Mouse (Mus musculus) telencephalon, adult 2 months (tissue): Measurements from ENCODE around the gene Olfr1024.

ENCODE experiments used
- DNase-seq: peaks from one replicate; pipeline ENCODE4 v3.0.0-alpha.2; 2011; ENCODE audit warnings: low read depth, low spot score

Olfr1024 gene

DNA sequence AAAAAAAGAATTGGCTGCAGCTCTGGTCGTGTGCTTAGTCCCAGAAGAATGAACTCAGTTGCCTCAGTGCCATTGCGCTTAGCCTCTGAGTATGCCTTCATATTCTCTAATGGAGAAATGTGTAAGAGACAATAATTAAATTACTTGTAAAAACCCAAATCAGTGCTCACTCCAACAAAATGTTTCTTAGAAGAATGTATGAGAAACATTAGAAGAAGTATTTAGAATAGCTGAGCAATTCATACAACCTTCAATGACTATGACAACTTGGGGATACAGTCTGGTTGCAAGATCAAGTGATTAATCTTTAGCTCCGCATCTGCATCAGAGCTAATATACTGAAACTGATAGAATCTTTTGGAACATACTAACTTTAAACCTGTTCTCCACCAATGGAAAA, at the start of gene Olfr1024:
Olfr1024 (minus strand) TSS at position 101 of the 400 bp plus-strand sequence.
- no peak for DNase-seq

DNA sequence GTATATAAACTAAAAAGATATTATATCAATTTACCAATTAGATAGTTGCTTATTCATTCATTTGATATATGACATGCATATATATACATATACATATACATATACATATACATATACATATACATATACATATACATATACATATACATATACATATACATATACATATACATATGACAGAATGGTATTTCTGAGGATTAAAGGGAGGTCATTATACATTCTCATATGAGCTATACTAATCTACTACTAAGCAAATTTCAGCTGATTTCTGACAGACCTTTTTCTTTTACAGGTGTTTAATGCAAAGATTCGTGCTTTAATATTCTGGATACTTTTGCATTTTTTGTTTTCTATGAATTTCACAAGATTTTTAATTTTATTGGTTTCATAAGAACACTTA, 45.3 kb upstream of the Olfr1024 start, which contains the start of gene Olfr1028:
Olfr1028 (plus strand) TSS at position 301 of the 400 bp plus-strand sequence.
- DNase-seq: no peak

DNA sequence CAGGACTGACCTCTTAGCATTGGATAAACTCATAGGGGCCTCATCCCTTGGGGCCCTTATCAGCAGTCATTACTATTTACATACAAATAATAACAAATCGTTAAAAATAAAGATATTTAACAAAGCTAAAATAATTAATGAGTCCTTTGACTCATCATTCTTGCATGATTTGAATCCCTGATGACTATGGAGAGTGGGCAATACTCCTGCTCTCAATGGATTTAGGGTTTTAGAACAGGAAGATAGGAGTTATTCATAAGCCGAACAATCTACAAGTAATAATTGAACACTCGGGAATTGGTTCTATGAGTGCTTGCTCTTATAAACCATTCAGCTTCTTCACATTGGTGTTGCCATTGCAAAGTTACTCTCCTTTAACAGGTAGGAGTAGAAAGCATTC, 16.4 kb upstream of the Olfr1024 start, which contains the start of gene Olfr1026:
Olfr1026 (plus strand) TSS at position 301 of the 400 bp plus-strand sequence.
- no peak for DNase-seq

DNA sequence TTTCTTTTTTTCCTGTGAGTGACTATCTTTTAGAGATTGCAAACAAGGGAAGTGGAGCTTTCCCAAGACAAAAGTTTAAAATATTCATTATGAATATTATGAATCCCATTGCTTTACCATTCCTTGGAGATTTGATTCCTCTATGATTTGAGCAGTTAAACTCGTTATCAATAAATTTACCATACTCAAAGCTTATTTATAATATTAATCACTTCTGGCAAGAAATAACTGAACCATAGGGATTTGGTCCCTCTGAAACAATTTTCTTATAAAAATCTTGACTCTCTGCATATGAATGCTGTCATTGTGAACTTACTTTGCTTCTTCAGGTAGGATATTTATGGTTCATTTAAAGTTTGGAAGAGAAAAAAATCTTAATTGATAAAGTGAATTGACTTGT, 10.0 kb upstream of the Olfr1024 start, which contains the start of gene Olfr1025-ps1:
Olfr1025-ps1 (plus strand) TSS at position 301 of the 400 bp plus-strand sequence.
- DNase-seq: no peak

DNA sequence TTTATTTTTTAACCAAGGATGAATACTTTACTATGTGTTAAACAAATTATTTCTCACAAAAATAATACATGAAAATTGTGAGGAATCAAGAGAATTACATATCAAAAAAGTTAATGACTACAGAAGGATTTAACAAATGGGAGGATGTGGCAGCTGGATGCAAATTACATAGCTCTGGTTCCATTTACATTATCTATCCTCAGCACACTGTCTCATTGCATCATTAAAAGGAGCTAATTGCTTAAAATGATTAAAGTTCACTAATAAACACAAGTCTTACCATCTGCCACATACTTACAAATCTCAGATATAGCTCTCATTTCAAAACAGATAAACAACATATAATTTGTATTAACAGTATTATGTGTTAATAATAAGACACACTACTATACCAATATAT, 8.3 kb upstream of the Olfr1024 start:
- DNase-seq: no peak

DNA sequence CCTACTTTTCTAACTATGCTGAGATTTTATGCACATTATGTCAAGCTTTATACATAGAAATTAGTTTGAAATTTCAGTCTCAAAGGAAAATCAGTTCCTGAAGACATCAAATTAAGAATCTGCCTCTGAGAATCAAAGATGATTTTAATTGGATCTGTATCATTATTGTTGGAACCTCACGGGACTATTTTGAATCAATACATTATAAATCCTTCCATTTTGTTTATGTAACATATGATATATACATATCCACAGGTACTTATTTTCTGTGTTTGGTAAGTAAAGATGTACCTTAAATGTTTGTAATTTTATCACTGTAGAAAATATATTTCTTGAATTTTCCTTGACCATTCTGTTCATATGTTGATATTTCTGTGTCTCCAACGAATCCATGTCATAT, 19.5 kb downstream of the Olfr1024 start, which contains the start of gene Olfr1023:
Olfr1023 (plus strand) TSS at position 301 of the 400 bp plus-strand sequence.
- no peak for DNase-seq

DNA sequence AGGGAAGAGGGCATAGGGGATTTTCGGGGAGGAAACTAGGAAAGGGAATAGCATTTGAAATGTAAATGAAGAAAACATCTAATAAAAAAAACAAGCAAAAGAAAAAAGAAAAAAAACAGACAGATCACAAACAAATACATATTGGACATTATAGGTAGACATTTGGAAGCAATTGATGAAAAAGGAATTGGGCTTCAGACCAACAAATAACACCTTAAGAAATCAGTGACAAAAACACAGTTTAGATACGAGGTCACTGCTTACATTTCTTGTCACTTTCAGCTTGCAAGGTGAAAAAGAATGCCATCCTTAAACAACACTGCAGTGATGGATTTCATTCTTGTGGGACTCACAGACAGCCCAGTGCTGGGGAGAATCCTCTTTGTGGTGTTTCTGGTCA, 36.6 kb downstream of the Olfr1024 start, which contains the start of gene Olfr1022:
Olfr1022 (plus strand) TSS at position 301 of the 400 bp plus-strand sequence.
- no peak for DNase-seq
